Mouse (Mus musculus): ENCODE measurements around the gene 1700007K13Rik.
A peak's percentile ranks its signal among the peaks of the same experiment; 100 is the strongest.

The 1700007K13Rik gene

GRCm38 (mm10) chr2:28469461-28469860 is 3.3 kb upstream of the 1700007K13Rik start:
- DNase-seq (ENCODE audit: low read depth, low spot score) = no peak

GRCm38 (mm10) chr2:28468486-28469225 is 2.5 kb upstream of the 1700007K13Rik start:
- peak; percentile 22 for DNase-seq (ENCODE audit: low read depth, low spot score)

GRCm38 (mm10) chr2:28467860-28468485 is 1.8 kb upstream of the 1700007K13Rik start, which contains the start of gene Mrps2:
Gene Mrps2 (plus strand): TSS chr2:28468066.
- DNase-seq (ENCODE audit: low read depth, low spot score) = peak; percentile 80

- no peak for DNase-seq (ENCODE audit: low read depth, low spot score)
These were observed 1.2 kb downstream of the 1700007K13Rik start for GRCm38 (mm10) chr2:28464919-28465318.

DNA sequence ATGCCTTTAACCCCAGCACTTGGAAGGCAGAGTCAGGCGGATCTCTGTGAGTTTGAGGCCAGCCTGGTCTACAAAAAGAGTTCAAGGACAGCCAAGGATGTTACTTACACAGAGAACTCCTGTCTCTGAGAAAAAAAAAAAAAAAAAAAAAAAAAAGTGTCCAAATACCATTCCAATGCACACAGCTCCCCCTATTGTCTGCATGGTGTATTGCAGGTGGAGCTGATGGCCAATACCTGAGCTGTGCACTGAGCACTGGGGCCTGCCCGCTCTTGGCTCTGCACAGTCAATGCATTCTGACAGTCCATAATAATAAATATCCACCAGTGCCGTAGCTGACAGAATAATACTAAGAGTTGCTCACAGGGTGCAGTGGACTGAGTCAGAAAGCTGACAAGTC is 2.2 kb downstream of the 1700007K13Rik start:
- peak; percentile 81 for DNase-seq (ENCODE audit: low read depth, low spot score)

DNA sequence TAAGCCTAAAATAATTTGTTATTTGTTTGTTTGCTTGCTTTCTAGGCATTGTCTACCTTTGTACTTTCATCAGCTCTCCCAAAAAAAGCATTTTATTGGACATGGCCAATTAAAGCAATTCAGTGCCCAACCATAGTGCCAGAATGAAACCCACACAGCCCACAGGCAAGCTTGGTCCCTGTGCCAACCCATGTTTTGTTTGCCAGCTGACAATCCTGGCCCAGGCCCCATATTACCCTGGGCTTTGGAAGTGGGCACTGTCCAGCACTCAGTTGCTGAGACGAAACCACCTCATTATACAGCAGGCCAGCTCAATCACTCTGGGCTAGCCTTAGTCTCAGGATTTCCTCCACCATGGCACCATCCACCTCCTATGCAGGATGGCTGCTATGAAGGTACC is 9.5 kb downstream of the 1700007K13Rik start:
- DNase-seq (ENCODE audit: low read depth, low spot score) = no peak

GRCm38 (mm10) chr2:28453539-28453938 is 12.6 kb downstream of the 1700007K13Rik start:
- no peak for DNase-seq (ENCODE audit: low read depth, low spot score)

GRCm38 (mm10) chr2:28451663-28452062 is 14.5 kb downstream of the 1700007K13Rik start:
- no peak for DNase-seq (ENCODE audit: low read depth, low spot score)

DNA sequence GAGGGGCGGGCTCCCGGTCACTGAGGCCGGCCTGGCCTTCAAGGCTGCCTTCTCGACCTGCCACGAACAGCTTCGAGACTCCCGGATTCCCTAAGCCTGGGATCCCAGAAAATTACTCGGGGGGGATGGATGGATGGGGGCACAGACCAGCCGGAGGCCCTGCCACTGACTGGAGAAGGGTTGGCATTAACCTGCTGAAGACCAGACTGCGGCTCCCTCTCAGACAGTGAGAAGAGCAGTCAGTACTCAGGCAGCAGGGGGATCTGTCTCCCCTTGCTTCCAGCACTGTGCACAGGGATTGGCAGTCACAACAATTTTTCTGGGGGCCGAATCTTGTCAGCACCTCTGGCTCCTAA is 18.8 kb downstream of the 1700007K13Rik start:
- DNase-seq (ENCODE audit: low read depth, low spot score) = no peak

DNA sequence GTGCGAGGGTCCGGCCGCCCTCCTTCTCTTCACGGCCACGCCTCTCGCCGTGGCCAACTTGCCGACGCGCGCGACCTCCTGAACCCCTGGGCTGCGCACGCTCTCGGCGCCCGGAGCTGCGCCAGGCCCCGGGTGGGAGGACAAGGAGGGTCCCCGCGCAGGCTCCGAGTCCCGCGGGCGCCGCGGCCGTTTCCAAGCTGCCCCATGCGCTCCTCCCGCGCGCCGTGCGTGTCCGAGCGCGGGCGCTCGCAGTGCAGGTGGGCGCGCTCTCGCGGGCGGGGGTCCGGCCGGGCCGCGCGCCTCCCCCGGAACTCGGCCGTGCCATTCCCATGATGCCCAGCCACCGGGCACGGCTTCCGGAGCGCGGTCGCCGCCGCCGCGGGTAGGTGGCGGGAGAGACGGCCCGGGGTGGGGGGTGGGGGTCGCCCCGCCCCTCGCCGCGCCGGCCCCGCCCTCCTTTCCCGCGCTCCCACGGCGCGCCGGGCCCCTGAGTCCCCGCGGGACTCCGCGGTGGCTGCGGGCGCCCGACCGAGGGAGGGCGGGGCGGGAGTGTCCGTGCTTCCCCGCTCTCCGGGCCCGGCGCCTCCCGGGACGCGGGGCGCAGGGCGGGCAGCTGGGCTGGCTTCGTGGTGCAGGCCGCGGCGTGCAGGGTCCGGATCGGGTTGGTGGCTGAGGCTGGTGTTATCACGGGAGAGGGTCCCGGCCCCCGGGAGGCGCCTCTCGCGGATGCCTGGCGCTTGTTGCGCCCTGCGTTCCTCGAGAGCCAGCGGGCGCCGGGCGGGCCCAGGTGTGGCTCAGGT is 19.4 kb downstream of the 1700007K13Rik start, which contains the start of gene Ppp1r26:
Gene Ppp1r26 (plus strand): TSS at position 286 of the 800 bp plus-strand sequence.
- no peak for DNase-seq (ENCODE audit: low read depth, low spot score)

DNA sequence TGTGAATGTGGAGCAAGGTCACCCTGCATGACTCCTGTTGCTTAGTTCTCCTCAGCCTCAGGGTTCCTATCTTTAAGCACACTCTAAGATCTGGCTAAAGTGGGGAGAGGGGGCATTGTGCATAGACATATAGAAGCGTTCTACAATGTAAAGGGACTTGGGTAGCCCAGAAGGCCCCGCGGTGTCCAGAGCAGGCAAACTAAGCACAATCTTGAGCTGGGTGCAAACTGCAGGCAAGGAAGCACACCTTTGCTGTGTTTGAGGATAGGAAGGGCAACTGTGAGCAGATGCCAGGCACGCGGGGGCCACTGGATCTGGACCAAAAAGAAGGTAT is 20.0 kb downstream of the 1700007K13Rik start:
- no peak for DNase-seq (ENCODE audit: low read depth, low spot score)

GRCm38 (mm10) chr2:28445082-28445481 is 21.1 kb downstream of the 1700007K13Rik start:
- DNase-seq (ENCODE audit: low read depth, low spot score) = no peak

DNA sequence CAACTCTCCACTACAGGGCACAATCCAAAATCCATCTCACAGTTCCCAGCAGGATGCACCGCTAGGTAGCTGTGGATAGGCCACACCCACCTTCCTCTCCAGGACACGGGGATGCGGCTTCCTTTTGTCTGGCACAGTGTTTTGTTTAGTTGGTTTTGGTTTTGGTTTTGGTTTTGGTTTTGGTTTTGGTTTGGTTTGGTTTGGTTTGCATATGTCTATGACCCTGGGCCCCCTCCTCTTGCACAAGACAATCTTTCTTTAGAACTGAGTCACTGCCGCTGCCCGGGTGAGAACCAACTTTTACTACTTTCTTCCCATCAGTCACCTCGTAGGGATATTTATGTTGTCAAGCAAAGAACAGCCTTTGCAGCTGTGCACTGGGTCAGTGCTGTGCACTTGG is 25.3 kb downstream of the 1700007K13Rik start:
- peak; percentile 39 for DNase-seq (ENCODE audit: low read depth, low spot score)

GRCm38 (mm10) chr2:28435401-28435800 is 30.7 kb downstream of the 1700007K13Rik start:
- no peak for DNase-seq (ENCODE audit: low read depth, low spot score)

DNA sequence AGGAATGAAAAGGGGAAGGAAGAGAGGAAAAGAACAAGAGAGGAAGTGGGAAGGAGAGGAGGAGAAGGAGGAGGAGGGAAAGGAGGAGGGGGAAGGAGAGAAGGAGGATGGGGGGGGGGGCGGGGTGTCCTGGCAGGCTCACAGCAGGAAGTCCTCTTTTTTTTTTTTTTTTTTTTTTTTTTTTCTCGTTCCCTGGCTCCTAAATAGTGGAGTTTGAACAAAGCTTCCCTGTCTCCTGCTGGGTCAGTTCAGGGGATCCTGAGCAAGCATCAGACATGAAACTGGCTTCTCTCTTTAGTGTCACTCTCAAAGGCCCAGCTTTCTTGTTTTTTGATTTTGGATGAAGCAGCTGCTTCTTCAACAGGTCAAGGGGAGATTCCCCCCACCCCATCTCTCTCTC is 32.6 kb downstream of the 1700007K13Rik start:
- no peak for DNase-seq (ENCODE audit: low read depth, low spot score)

- no peak for DNase-seq (ENCODE audit: low read depth, low spot score)
These were observed 33.3 kb downstream of the 1700007K13Rik start for GRCm38 (mm10) chr2:28432811-28433210.

GRCm38 (mm10) chr2:28430846-28431245 is 35.3 kb downstream of the 1700007K13Rik start:
- DNase-seq (ENCODE audit: low read depth, low spot score) = no peak

- DNase-seq (ENCODE audit: low read depth, low spot score) = no peak
These were observed 38.9 kb downstream of the 1700007K13Rik start for GRCm38 (mm10) chr2:28427226-28427625.

DNA sequence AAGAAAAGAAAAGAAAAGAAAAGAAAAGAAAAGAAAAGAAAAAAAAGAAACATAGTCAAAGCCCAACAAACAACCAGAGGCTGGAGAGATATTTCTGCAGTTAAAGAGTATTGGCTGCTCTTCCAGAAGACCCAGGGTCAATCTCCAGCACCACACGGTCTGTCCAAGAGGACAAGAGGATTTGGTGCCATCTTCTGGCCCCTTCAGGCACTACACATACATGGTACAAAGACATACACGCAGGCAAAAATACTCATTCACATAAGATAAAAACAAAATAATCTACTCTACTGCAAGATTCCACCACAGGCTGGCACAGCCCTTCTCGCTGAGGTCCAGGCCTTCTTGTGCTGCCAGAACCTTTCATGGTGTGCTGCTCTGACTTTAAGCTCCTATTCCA is 43.0 kb downstream of the 1700007K13Rik start:
- DNase-seq (ENCODE audit: low read depth, low spot score) = peak; percentile 74

GRCm38 (mm10) chr2:28419898-28420297 is 46.2 kb downstream of the 1700007K13Rik start:
- DNase-seq (ENCODE audit: low read depth, low spot score) = peak; percentile 92

DNA sequence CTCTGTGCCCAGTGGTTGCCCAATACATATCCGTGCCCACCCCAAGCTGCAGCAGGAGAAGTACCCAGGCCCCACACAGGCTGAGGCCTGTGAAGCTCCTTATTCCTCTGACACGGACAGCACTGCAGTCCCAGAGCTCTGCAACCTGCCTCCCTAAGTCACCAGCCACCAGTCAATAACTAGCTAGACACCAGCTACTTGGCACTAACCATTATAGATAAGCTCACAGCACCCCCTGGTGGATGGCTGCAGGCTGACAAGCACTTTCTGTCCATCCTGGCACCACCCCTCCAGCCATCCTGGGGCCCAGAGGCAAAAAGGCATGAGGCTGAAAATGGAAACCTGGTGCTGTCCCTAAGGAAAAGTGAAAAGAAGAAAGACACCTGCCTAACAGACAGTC is 48.1 kb downstream of the 1700007K13Rik start:
- peak; percentile 86 for DNase-seq (ENCODE audit: low read depth, low spot score)

- no peak for DNase-seq (ENCODE audit: low read depth, low spot score)
These were observed 49.6 kb downstream of the 1700007K13Rik start for GRCm38 (mm10) chr2:28416511-28416910.
